Mouse (Mus musculus): ENCODE data around the gene Fam241a. TPM values are rescaled to one million over a fixed set of nuclear protein-coding genes. Genes with fewer than 3 reads are reported as not detected.

Gene Fam241a
- polyA plus RNA-seq, 1 experiment, result 30.4 TPM

DNA sequence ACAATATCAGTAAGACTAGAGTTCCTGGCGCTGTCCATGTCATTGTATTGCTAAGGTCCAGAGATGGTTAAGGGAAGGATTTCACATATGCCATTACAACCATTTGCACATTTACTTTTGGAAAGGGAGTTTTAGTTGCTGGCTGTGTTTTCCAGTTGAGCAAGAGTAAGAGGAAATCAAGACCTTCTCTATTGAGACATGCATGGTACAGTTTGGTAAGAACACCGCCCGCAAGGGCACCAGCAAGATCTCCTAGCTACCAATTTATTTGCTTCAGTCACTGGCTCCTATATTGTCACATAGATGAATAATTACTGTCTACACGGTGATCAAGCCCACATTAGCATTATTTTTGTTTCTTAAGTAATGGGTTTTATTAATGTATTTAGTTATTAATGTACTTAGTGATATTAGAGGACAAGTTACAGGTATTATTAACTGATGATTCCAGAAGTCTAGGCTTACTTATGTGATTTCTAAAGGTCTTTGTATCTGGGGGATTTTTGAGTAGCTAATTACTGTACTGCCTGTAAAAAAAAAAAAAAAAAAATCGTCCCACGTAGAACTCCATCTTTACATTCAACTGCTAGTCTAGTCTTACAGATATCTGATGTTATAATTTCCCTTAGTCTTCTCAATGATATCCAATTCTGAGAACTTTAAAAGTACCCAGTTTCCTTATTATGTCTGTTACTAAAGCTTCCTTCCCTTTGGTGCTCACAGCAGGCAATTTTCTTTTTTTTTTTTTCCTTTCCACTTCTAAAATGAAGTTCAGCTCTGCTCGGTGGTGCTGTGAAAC lies 944 bp downstream of the Fam241a start:
- H3K27ac ChIP-seq (replicated peaks; ENCODE audit: low read depth, low read length), result peak overlapping the region; percentile 50
- H3K4me1 ChIP-seq (ENCODE audit: control insufficient read depth, insufficient read depth, insufficient read length, low read length), result peaks cover 13% of the 10 kb centered on the region
- peak overlapping the region; percentile 100 for H3K4me3 ChIP-seq (ENCODE audit: insufficient read depth, low read depth, low read length)

DNA sequence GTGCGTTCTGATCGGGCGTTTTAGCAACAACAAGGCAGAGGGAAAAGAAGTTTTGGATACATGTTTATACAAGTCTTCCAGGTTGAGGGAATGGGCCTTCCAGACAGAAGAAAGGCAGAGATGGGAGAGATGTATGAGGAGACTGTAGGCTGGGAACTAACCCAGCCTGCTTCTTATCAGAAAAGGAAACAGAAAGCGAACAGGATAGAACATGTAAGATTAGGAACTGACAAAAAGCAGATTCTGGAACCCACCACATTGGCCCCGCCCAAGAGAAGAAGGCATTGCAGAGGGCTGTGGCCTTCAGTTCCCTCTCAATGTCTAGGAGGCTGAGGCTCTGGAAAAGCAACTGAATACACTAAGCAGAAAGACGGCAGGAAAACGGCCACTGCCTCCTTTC lies 2.2 kb downstream of the Fam241a start:
- no peak overlapping the region for H3K4me3 ChIP-seq (ENCODE audit: insufficient read depth, low read depth, low read length)
- H3K27ac ChIP-seq (replicated peaks; ENCODE audit: low read depth, low read length), result no peak overlapping the region
- H3K4me1 ChIP-seq (ENCODE audit: control insufficient read depth, insufficient read depth, insufficient read length, low read length), result peaks cover 15% of the 10 kb centered on the region

DNA sequence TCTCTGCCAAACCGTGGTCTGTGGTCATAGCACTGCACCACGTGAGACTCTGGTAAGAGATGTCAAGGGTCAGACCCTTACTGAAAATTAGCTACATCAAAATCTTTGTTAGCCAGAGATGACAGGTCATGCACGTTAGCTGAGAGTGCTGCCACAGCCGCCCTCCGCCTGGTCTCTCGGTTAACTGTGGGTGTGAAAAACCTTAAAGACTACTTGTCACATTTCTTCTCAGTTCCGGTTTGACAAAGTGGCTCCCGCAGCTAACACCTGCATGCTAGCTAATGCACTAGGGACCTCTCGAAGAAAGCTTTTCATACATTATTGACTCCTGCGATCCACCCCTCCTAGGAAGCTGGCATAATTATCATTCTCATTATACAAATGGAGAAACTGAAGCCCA lies 4.2 kb downstream of the Fam241a start:
- no peak overlapping the region for H3K4me3 ChIP-seq (ENCODE audit: insufficient read depth, low read depth, low read length)
- H3K27ac ChIP-seq (replicated peaks; ENCODE audit: low read depth, low read length), result no peak overlapping the region
- peaks cover 15% of the 10 kb centered on the region for H3K4me1 ChIP-seq (ENCODE audit: control insufficient read depth, insufficient read depth, insufficient read length, low read length)

DNA sequence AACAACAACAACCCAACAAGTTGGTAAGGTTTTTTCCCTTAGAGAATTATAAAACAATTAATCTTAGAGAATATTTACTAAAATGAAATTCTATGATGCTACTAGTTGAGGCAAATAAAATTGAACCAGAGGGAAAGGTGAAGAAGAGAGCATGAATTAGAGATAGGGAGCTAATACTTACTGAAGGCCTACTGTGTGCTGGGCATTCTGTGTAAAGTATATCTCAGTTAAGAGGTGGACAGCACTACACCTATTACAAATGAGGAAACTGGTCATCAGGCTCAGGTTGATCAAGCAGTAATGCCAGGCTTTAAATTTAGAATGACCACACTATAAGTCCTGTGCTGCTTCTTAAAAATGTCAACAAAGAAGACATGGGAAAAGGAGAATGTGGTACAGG lies 6.1 kb downstream of the Fam241a start:
- peaks cover 15% of the 10 kb centered on the region for H3K4me1 ChIP-seq (ENCODE audit: control insufficient read depth, insufficient read depth, insufficient read length, low read length)
- no peak overlapping the region for H3K4me3 ChIP-seq (ENCODE audit: insufficient read depth, low read depth, low read length)
- no peak overlapping the region for H3K27ac ChIP-seq (replicated peaks; ENCODE audit: low read depth, low read length)

DNA sequence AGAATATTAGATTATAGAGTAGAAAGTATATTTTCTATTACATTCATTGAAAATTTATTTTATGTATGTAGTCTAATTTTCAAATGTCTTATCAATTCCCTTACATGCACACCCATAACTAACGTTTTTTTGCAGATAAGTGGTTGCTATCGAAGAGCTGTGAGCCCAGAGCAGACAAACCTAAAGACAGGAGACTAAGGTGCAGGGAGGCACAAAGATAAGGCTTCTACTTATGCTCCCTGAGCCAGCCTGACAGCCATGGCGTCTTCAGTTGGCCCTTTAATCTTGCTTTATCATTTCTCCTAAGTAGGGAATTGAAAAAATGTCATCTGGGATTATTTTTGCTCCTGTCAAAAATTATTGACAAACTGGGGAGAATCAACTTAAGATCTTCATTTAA lies 6.6 kb downstream of the Fam241a start:
- Histone ChIP-seq H3K27ac (replicated peaks; ENCODE audit: low read depth, low read length) (peak overlapping the region; percentile 11; the same call in 1 of the 2 replicates), H3K4me3 (ENCODE audit: insufficient read depth, low read depth, low read length) (no peak overlapping the region), H3K4me1 (ENCODE audit: control insufficient read depth, insufficient read depth, insufficient read length, low read length) (peaks cover 15% of the 10 kb centered on the region)

DNA sequence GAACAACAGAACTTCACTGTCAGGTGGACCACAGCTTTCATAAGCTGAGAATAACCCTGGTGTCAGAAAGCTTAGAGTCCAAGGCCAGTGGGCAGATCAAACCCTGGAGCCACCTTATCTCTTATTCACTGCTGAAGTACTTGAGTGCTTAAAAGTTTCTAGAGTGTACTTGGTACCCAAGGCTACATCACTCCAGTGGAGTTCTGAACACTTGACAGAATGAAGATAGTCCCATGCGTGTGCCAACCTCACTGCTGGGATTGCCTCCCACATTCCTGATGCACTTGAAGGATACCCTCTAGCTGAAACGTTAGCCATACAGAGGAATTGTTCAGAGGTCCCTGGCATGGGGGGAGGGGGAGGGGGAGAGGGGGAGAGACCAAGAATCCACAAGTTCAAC lies 14.4 kb downstream of the Fam241a start:
- peaks cover 3% of the 10 kb centered on the region; the same call in 1 of the 2 replicates for H3K4me1 ChIP-seq (ENCODE audit: control insufficient read depth, insufficient read depth, insufficient read length, low read length)
- H3K4me3 ChIP-seq (ENCODE audit: insufficient read depth, low read depth, low read length), result no peak overlapping the region
- no peak overlapping the region for H3K27ac ChIP-seq (replicated peaks; ENCODE audit: low read depth, low read length)

DNA sequence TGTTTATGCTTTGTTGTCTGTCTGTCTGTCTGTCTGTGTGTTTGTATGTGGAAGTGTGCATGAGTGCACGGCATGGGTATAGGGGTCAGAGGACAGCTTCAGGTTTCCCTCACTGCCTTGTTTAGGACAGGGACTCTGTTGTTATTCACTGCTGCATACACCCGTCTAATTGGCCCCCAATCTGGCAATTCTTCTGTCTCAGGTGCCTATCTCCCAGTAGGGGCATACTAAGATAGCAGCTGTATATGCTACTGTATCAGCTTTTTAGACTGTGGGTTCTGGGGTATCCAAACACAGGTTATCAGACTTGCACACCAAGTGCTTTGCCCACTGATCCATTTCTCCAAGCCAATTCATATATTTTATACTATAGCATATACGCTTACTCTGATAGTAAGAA lies 16.2 kb downstream of the Fam241a start:
- H3K4me1 ChIP-seq (ENCODE audit: control insufficient read depth, insufficient read depth, insufficient read length, low read length), result peaks cover 3% of the 10 kb centered on the region; the same call in 1 of the 2 replicates

DNA sequence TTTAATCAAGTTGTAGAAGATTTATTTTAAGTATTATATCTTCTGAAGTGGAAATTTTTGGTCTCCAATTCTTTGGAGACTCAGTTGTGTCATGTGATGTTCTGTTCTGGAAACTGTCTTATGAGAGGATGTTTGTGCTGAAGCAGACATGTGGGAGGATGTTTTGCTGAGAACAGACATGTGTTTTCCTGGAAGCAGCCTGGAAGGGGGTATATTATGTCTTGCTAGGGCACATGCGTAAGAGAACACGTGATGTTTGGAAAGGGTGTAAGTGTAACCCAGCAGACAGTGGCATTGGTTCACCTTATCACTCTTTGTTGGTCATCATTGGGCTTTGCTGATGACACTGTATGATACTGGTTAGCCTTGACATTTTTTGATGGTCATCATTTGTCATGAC lies 20.6 kb downstream of the Fam241a start:
- no peak overlapping the region for H3K27ac ChIP-seq (replicated peaks; ENCODE audit: low read depth, low read length)
- no peak overlapping the region for H3K4me3 ChIP-seq (ENCODE audit: insufficient read depth, low read depth, low read length)
- H3K4me1 ChIP-seq (ENCODE audit: control insufficient read depth, insufficient read depth, insufficient read length, low read length), result no peaks in the 10 kb centered on the region; the same call in 1 of the 2 replicates

More for the DNA sequence above, 16.2 kb downstream of the Fam241a start:
- Histone ChIP-seq H3K4me3 (ENCODE audit: insufficient read depth, low read depth, low read length) (no peak overlapping the region), H3K27ac (replicated peaks; ENCODE audit: low read depth, low read length) (no peak overlapping the region)

DNA sequence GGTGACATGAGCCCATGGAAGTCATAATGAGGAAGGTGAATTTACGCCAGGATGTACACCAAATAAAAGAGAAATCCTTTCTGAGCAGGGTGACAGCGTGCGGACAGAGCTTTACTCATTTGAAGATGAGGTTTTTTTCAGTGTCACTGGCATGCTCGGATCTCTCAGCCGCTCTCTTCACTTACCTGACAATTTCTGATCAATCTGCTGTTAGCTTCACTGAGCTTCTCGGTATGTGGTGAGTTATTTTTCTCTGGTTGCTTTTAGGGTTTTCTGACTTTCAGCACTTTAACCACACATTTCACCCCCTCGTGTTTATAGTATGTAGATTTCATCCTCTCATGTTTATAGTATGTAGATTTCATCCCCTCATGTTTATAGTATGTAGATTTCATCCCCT lies 21.1 kb downstream of the Fam241a start:
- H3K4me1 ChIP-seq (ENCODE audit: control insufficient read depth, insufficient read depth, insufficient read length, low read length), result no peaks in the 10 kb centered on the region; the same call in 1 of the 2 replicates
- no peak overlapping the region for H3K27ac ChIP-seq (replicated peaks; ENCODE audit: low read depth, low read length)
- H3K4me3 ChIP-seq (ENCODE audit: insufficient read depth, low read depth, low read length), result no peak overlapping the region

DNA sequence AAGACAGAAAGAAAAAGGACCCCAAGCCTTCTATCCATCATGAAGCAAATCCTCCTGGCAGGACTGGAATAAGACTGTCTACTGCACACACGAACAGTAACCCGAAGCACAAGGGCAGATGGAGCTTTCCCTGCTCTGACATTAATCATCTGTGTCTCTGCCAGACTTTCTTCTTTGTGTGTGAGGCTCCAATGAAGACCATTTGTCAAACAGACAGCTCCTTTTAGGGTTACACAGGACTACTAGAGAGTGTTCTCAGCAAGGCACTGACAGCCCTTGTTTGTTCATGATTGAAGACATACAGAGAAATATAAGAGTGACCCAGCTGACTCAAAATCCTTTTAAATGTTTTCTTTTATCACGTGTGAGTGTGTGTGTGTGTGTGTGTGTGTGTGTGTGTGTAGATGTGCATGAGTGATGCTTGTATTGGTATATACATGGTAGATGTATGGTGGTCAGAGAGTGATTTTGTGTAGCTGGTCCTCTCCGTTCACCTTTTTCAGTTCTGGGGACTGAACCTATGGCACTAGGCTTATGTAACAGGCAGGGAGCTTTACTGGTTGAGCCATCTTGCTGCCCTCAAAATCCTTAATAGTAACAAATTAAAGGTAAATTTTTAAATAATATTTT lies 21.8 kb downstream of the Fam241a start:
- H3K27ac ChIP-seq (replicated peaks; ENCODE audit: low read depth, low read length), result no peak overlapping the region

DNA sequence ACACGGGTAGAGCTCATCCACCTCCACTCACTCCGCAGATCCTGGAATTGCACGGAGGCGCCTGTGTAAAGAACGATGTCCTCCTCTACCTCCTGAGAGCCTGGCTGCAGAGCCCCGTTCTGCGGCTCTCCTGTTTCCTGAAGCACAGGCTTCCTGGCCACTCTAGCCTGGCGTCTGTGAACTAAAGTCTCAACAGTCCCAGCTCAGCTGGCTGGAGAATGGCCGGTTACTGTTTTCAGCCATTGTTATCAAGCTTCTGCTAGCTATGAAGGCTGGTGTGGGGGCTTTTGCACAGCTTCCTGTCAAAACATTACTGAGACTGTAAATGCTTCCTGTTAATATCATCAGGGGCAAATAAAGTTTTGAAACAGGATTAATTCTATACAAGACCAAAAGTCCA lies 24.5 kb downstream of the Fam241a start:
- Histone ChIP-seq H3K4me1 (ENCODE audit: control insufficient read depth, insufficient read depth, insufficient read length, low read length) (no peaks in the 10 kb centered on the region; the same call in 1 of the 2 replicates), H3K4me3 (ENCODE audit: insufficient read depth, low read depth, low read length) (no peak overlapping the region), H3K27ac (replicated peaks; ENCODE audit: low read depth, low read length) (no peak overlapping the region; the same call in 1 of the 2 replicates)

More for the DNA sequence above, 21.8 kb downstream of the Fam241a start:
- H3K4me1 ChIP-seq (ENCODE audit: control insufficient read depth, insufficient read depth, insufficient read length, low read length), result no peaks in the 10 kb centered on the region; the same call in 1 of the 2 replicates
- no peak overlapping the region for H3K4me3 ChIP-seq (ENCODE audit: insufficient read depth, low read depth, low read length)

DNA sequence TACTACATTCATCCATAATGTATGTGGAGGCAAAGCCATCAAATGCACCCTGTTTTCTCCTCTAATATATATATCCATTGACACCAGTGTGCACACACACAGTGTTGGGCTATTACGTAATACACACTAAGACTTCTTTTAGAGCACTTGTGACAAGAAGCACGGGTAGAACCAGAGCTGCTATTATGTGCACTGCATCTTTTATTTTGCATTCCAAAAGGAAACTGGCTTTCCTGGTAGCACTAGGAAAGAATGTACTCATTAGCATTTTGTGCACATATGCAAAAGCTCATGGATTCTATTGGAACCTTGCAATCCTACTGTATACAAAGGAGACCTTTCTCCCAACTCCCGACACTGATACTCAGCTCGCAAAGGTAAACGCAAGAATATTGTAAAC lies 27.2 kb downstream of the Fam241a start:
- Histone ChIP-seq H3K27ac (replicated peaks; ENCODE audit: low read depth, low read length) (no peak overlapping the region), H3K4me3 (ENCODE audit: insufficient read depth, low read depth, low read length) (no peak overlapping the region), H3K4me1 (ENCODE audit: control insufficient read depth, insufficient read depth, insufficient read length, low read length) (no peaks in the 10 kb centered on the region; the same call in 1 of the 2 replicates)

DNA sequence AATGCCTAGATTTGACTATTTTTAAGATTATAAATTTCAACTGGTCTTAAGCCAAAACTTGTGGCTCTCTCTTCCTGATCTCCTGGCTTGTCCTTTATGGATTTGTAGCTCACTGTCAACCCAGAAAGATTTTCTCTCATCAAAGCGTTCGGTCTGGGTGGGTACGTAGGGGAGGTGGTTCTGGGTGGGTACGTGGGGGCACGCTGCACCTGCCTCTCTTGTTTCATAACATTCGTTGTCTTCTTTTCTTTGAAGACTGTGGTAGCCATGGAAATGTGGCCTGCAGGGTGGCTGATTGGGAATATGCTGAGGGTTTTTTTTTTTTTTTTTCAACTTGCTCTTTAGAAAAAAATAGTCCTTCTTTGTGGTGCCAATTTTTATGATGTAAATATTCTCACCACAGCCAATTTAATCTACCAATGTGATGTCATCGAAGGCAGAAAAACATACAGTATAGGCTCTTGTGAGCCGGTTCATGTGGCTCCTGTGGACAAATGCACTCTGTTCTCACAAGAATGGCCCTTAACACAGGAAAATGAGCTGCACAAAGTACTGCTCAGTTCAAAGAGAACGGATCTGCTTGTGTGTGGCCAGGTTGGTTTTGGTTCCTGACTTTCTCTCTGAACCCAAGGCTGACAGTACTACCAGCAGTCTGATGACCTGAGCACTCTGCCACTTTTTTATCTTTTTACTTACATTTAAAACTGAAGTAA lies 27.9 kb downstream of the Fam241a start:
- Histone ChIP-seq H3K4me1 (ENCODE audit: control insufficient read depth, insufficient read depth, insufficient read length, low read length) (no peaks in the 10 kb centered on the region; the same call in 1 of the 2 replicates), H3K4me3 (ENCODE audit: insufficient read depth, low read depth, low read length) (no peak overlapping the region), H3K27ac (replicated peaks; ENCODE audit: low read depth, low read length) (no peak overlapping the region)

DNA sequence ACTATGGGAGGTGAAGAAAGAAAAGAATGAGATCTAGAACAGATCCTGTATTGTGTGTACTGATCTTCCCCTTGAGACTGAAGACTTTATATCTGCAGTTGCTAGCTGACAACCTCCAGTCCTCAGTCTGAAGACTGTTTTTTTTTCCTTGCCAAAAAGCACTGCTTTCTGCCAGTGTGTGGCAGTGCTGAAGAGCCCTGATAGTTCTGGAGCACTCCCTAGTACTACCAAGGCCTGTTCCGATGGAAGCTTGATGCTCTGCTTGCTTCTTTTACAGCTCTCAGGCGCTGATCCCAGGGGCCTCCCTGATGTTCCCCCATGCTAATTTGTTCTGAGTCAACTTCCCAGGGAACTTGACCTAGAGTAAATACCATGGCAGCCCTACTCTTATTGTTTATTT lies 31.9 kb downstream of the Fam241a start:
- Histone ChIP-seq H3K27ac (replicated peaks; ENCODE audit: low read depth, low read length) (no peak overlapping the region), H3K4me1 (ENCODE audit: control insufficient read depth, insufficient read depth, insufficient read length, low read length) (no peaks in the 10 kb centered on the region), H3K4me3 (ENCODE audit: insufficient read depth, low read depth, low read length) (no peak overlapping the region)

DNA sequence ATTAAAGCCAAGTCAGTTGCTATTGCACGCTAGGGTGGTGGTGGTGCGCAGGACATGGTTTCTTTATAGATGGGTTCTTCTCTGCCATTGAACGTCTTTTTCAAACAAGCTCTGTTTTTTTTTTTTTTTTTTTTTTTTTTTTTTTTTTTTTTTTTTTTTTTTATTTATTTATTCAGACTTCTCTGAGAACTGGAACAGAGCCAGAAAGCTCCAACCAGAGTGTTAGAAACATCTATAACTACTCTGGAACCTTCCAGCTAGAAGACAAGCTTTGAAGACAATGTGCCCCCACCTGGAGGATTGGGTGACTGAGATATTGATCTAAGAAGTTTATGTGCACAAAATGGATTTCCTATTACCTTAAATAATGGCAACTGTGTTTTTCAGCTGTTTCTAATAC lies 32.6 kb downstream of the Fam241a start:
- Histone ChIP-seq H3K4me1 (ENCODE audit: control insufficient read depth, insufficient read depth, insufficient read length, low read length) (no peaks in the 10 kb centered on the region), H3K27ac (replicated peaks; ENCODE audit: low read depth, low read length) (no peak overlapping the region), H3K4me3 (ENCODE audit: insufficient read depth, low read depth, low read length) (no peak overlapping the region)

All from brown adipose tissue, adult 24 weeks (tissue).